Mouse (Mus musculus) CH12.LX (cell line): ENCODE results near the gene Evi5. TPM values are rescaled to one million over a fixed set of nuclear protein-coding genes. Genes with fewer than 3 reads are reported as not detected.

Experiments
- DNase-seq: peaks from one replicate; pipeline ENCODE4 v3.0.0-alpha.2; 2013; ENCODE audit errors: extremely low read depth
- H3K27ac ChIP-seq: 2 replicates; pipeline ENCODE4 v1.5.1; 2012; ENCODE audit warnings: low read depth, mild to moderate bottlenecking, control low read depth, moderate library complexity; ENCODE audit not compliant: insufficient read depth
- H3K27me3 ChIP-seq: replicated peaks from 2 replicates; pipeline ENCODE3; 2012; ENCODE audit warnings: inconsistent platforms
- H3K36me3 ChIP-seq, 2 experiments: replicated peaks in 1 of 2; 2 replicates each; pipeline versions ENCODE3 to v1.6.1; 2012; ENCODE audit warnings: inconsistent platforms in 1 of 2, low read length in 1 of 2, mild to moderate bottlenecking in 1 of 2, mixed read lengths in 1 of 2, moderate library complexity in 1 of 2; ENCODE audit not compliant: control insufficient read depth in 1 of 2, insufficient read depth in 1 of 2
- H3K4me1 ChIP-seq, 2 experiments: 2 replicates each; pipeline ENCODE4 v1.6.1; 2012; ENCODE audit warnings: inconsistent platforms in 1 of 2, moderate library complexity in 1 of 2; ENCODE audit not compliant: insufficient read depth in 2 of 2, control insufficient read depth in 1 of 2
- H3K4me2 ChIP-seq: 2 replicates; pipeline ENCODE4 v1.6.1; 2012; ENCODE audit warnings: low read depth, mild to moderate bottlenecking, control low read depth; ENCODE audit not compliant: poor library complexity, insufficient read depth, severe bottlenecking
- H3K4me3 ChIP-seq, 3 experiments: fragments of 150-350 bp in 1 of 3; sonication (generic) in 1 of 3; replicated peaks in 1 of 3; 2 replicates each; pipeline versions ENCODE3 to v1.5.1; 2011 to 2012; ENCODE audit warnings: low read depth in 2 of 3, low read length in 2 of 3, mild to moderate bottlenecking in 2 of 3, moderate library complexity in 2 of 3, control low read depth in 1 of 3, improper control_type of control experiment in 1 of 3, inconsistent platforms in 1 of 3, mixed read lengths in 1 of 3; ENCODE audit not compliant: poor library complexity in 1 of 3
- H3K79me2 ChIP-seq: replicated peaks from 2 replicates; pipeline ENCODE4 v1.6.1; 2012; ENCODE audit warnings: mild to moderate bottlenecking, moderate library complexity; ENCODE audit not compliant: control insufficient read depth, poor library complexity, insufficient read depth, severe bottlenecking; ENCODE audit errors: extremely low read depth
- H3K9ac ChIP-seq: 2 replicates; pipeline ENCODE4 v1.6.1; 2012; ENCODE audit warnings: low read depth, mild to moderate bottlenecking, control low read depth, moderate library complexity; ENCODE audit not compliant: insufficient read depth
- H3K9me3 ChIP-seq: replicated peaks from 2 replicates; pipeline ENCODE3; 2012; ENCODE audit warnings: low read length, inconsistent platforms, mixed read lengths
- BHLHE40 ChIP-seq: IDR thresholded peaks from 2 replicates; pipeline ENCODE4 v1.6.1; 2011; ENCODE audit warnings: mild to moderate bottlenecking, low read depth, low read length, improper control_type of control experiment
- CHD2 ChIP-seq: IDR thresholded peaks from 2 replicates; pipeline ENCODE4 v1.6.1; 2011; ENCODE audit warnings: low read length, improper control_type of control experiment
- GABPA ChIP-seq: IDR thresholded peaks from 2 replicates; pipeline ENCODE4 v1.6.1; 2012; ENCODE audit warnings: low read depth, low read length, improper control_type of control experiment, inconsistent platforms; ENCODE audit not compliant: insufficient replicate concordance
- JUN ChIP-seq: IDR thresholded peaks from 2 replicates; pipeline ENCODE4 v1.6.1; 2011; ENCODE audit warnings: low read depth, mild to moderate bottlenecking, low read length, improper control_type of control experiment, moderate library complexity; ENCODE audit not compliant: insufficient read depth
- MYC ChIP-seq: IDR thresholded peaks from 2 replicates; pipeline ENCODE4 v1.6.1; 2011; ENCODE audit warnings: low read depth, mild to moderate bottlenecking, improper control_type of control experiment, low read length
- NRF1 ChIP-seq: IDR thresholded peaks from 2 replicates; pipeline ENCODE4 v1.6.1; 2014; ENCODE audit warnings: low read depth, mild to moderate bottlenecking, inconsistent platforms, low read length, improper control_type of control experiment, moderate library complexity
- PAX5 ChIP-seq: IDR thresholded peaks from 2 replicates; pipeline ENCODE4 v1.6.1; 2012; ENCODE audit warnings: low read length, inconsistent platforms, mixed read lengths
- POLR2AphosphoS2 ChIP-seq: IDR thresholded peaks from 2 replicates; pipeline ENCODE4 v1.6.1; 2011; ENCODE audit warnings: low read depth, low read length, improper control_type of control experiment
- RCOR1 ChIP-seq: conservative IDR thresholded peaks from 2 replicates; pipeline ENCODE4 v1.6.1; 2012; ENCODE audit warnings: low read depth, mild to moderate bottlenecking, inconsistent platforms, low read length, improper control_type of control experiment
- SIN3A ChIP-seq: IDR thresholded peaks from 2 replicates; pipeline ENCODE4 v1.6.1; 2012; ENCODE audit warnings: low read length, improper control_type of control experiment, inconsistent platforms
- SMC3 ChIP-seq: IDR thresholded peaks from 2 replicates; pipeline ENCODE4 v1.6.1; 2011; ENCODE audit warnings: low read depth, low read length, improper control_type of control experiment
- UBTF ChIP-seq: IDR thresholded peaks from 2 replicates; pipeline ENCODE4 v1.6.1; 2012; ENCODE audit warnings: low read depth, mild to moderate bottlenecking, inconsistent platforms, low read length, improper control_type of control experiment, moderate library complexity
- USF1 ChIP-seq: IDR thresholded peaks from 2 replicates; pipeline ENCODE4 v1.6.1; 2014; ENCODE audit warnings: low read depth, mild to moderate bottlenecking, inconsistent platforms, low read length, improper control_type of control experiment
- ZKSCAN1 ChIP-seq: IDR thresholded peaks from 2 replicates; pipeline ENCODE4 v1.6.1; 2012; ENCODE audit warnings: low read depth, inconsistent platforms, low read length, improper control_type of control experiment, borderline replicate concordance
- dilution Hi-C: fragments of 300-500 bp; cut with MboI; formaldehyde crosslinking; loops from 2 replicates; pipeline ENCODE4 v1.14.3; 2020; ENCODE audit warnings: low sequenced_read_pairs; ENCODE audit not compliant: extremely low pct_unique_long_range_greater_than_20kb, extremely low pct_ligation_motif_present
- in situ Hi-C: fragments of 300-500 bp; cut with MboI; formaldehyde crosslinking; loops from 3 replicates; pipeline ENCODE4 v1.14.3; 2019; ENCODE audit warnings: low sequenced_read_pairs, low pct_ligation_motif_present, low pct_unique_long_range_greater_than_20kb, mixed read lengths
- polyA plus RNA-seq: library from polyadenylated mRNA; unstranded; fragments of >175 nt; gene quantifications from 2 replicates; pipeline ENCODE4 v1.2.1, GENCODE M21; 2012; ENCODE audit warnings: low read depth; ENCODE audit not compliant: insufficient read length
- total RNA-seq, 2 experiments: library from RNA; depleted of rRNA; stranded (reverse); fragments of 300-350 nt in 1 of 2; fragments of >200 nt in 1 of 2; gene quantifications; 2 replicates each; pipeline ENCODE4 v1.2.3; 2012 to 2014

Gene Evi5
- total and polyA plus RNA-seq, 3 experiments = 3.2 to 6.3 (median 3.8) TPM

- TF ChIP-seq UBTF (no peak), BHLHE40 (no peak), CHD2 (no peak), POLR2AphosphoS2 (no peak), USF1 (no peak), ZKSCAN1 (no peak), JUN (no peak), SIN3A (no peak), PAX5 (no peak), NRF1 (no peak), GABPA (no peak), RCOR1 (no peak)
- TF ChIP-seq, all 38 proteins: peak for 0
These were observed 40.4 kb upstream of the Evi5 start for GRCm38 (mm10) chr5:107915280-107915679.

GRCm38 (mm10) chr5:107911012-107911411 is 36.1 kb upstream of the Evi5 start:
- DNase-seq = no peak
- H3K9me3 ChIP-seq = no peaks in the 10 kb centered on the region
- H3K9ac ChIP-seq = no peak overlapping the region
- no peak overlapping the region for H3K27ac ChIP-seq
- no peak for TF ChIP-seq POLR2AphosphoS2
- no peak overlapping the region for H3K4me3 ChIP-seq
- dilution Hi-C loops (no loop called here), in situ Hi-C loops (no loop called here)
- no peaks in the 10 kb centered on the region for H3K4me1 ChIP-seq
- no peak overlapping the region for H3K4me2 ChIP-seq
- H3K79me2 ChIP-seq = peaks cover 3% of the 10 kb centered on the region
- peaks cover 35 to 46% of the 10 kb centered on the region in 2 experiments for H3K36me3 ChIP-seq
- H3K27me3 ChIP-seq = no peaks in the 10 kb centered on the region

More at GRCm38 (mm10) chr5:107915280-107915679, 40.4 kb upstream of the Evi5 start:
- Histone ChIP-seq H3K9ac (no peak overlapping the region), H3K27ac (no peak overlapping the region), H3K4me1 (no peaks in the 10 kb centered on the region), H3K79me2 (no peaks in the 10 kb centered on the region), H3K27me3 (no peaks in the 10 kb centered on the region), H3K4me2 (no peak overlapping the region), H3K4me3 (no peak overlapping the region), H3K9me3 (peaks cover 3% of the 10 kb centered on the region), H3K36me3 (peaks cover 0 to 16% of the 10 kb centered on the region in 2 experiments)
- dilution Hi-C loops (no loop called here), in situ Hi-C loops (loop anchor here (5.0 kb wide), 1 partner anchor 92 kb away; no protein-coding TSS in a partner anchor)
- DNase-seq = no peak

DNA sequence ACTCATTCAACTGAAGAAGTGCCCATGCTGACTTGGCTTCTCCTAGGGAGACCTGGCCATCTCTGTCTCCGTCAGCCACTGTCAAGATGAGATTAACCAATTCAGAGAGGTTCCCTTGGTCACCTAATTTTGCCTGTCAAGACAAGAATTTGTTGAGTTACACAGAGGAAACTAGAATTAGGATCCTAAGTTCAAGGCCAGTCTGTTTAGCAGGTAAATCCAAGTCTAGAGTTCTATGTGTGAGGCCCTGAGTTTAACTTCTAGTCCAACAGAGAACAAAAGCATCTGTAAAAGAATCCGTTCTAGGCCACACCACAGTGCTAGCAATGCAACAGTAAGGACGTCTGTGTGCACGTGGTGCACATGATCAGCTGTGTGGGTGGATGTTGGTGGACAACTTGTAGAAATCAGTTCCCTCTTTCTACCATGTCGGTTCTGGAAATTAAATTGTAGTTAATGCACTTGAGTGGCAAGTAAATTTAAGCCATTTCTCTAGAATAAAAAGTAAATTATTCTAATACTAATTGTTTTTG is 35.2 kb upstream of the Evi5 start:
- Histone ChIP-seq H3K27ac (no peak overlapping the region), H3K4me2 (no peak overlapping the region), H3K9ac (no peak overlapping the region), H3K4me3 (no peak overlapping the region), H3K4me1 (peaks cover 0 to 3% of the 10 kb centered on the region in 2 experiments; a peak in 1 of 4 replicates), H3K9me3 (no peaks in the 10 kb centered on the region), H3K36me3 (peaks cover 41 to 54% of the 10 kb centered on the region in 2 experiments), H3K79me2 (peaks cover 5% of the 10 kb centered on the region), H3K27me3 (no peaks in the 10 kb centered on the region)
- dilution Hi-C loops (no loop called here), in situ Hi-C loops (no loop called here)
- TF ChIP-seq ZKSCAN1 (no peak), MYC (peak; percentile 15; the same call in 1 of the 2 replicates), SMC3 (no peak), POLR2AphosphoS2 (peak; percentile 19; the same call in 1 of the 2 replicates), BHLHE40 (peak; percentile 50), CHD2 (0 out of 2 replicates have a peak, but pooled peaks have one; percentile 23)
- DNase-seq = peak; percentile 44
